In the genomic region with DNA sequence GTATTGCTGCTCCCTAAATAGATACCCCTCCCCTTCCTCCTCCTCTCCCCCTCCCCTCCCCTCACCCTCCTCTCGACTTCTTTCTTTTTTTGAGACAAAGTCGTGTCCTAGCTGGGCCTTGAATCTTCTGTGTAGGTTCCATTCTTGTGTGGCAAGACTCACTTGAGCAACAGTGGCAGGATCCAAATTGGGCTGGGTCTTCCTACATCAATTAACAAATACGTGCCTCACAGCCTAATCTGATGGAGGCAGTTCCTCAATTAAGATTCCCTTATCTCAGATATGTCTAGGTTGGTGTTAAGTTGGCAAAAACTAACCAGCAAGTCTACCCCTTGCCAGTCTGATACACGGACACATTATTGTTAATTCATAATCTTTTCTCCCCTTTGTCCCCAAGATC, we compare ENCODE assay signal across 25 mouse cellular contexts.
"Had no signal": no experiment of that assay in that cellular context is flagged by ENCODE, and none has a peak within 500 bp of the region (broad histone marks: within the 10 kb centered on the region; RNA-seq: fewer than 3 reads in every experiment).

No protein-coding gene starts in this region.

- H3K9me3 ChIP-seq: heart, embryonic 10.5 days; heart, embryonic 12.5 days; hindbrain, embryonic 10.5 days; hindbrain, embryonic 12.5 days; intestine, embryonic 15.5 days; limb, embryonic 10.5 days; limb, embryonic 12.5 days; liver, embryonic 13.5 days had no signal

- ATAC-seq: hindbrain, embryonic 16.5 days; inflammation-experienced regulatory T-cells, adult 6 months; intestine, embryonic 15.5 days; intestine, postnatal 0 days had no signal

- H3K4me3 ChIP-seq: heart, adult 2 months; heart, embryonic 10.5 days; heart, embryonic 12.5 days; hindbrain, embryonic 10.5 days; hindbrain, embryonic 12.5 days; intestine, embryonic 15.5 days; layer of hippocampus, adult 2 months; left cerebral cortex, adult 2 months; limb, embryonic 10.5 days; limb, embryonic 12.5 days; liver, embryonic 13.5 days had no signal

- H3K27me3 ChIP-seq: heart, embryonic 12.5 days; hindbrain, embryonic 12.5 days; intestine, embryonic 15.5 days; limb, embryonic 12.5 days; liver, embryonic 13.5 days had no signal

- DNase-seq: gastrocnemius, postnatal 14 days; gastrocnemius, postnatal 36 days; heart, adult 2 months; heart, postnatal 10 days; heart, postnatal 4 days; kidney, adult 18-20 months; kidney, adult 8-10 months; kidney, postnatal 10 days; kidney, postnatal 25 days; kidney, postnatal 4 days; liver; liver, embryonic 13.5 days had no signal

- H3K9ac ChIP-seq: heart, embryonic 12.5 days; hindbrain, embryonic 12.5 days; hindbrain, embryonic 14.5 days; intestine, embryonic 15.5 days; limb, embryonic 12.5 days; liver, embryonic 13.5 days had no signal

- H3K36me3 ChIP-seq: heart, embryonic 10.5 days; heart, embryonic 12.5 days; intestine, embryonic 15.5 days had no signal

- H3K4me1 ChIP-seq: heart, embryonic 10.5 days; heart, embryonic 12.5 days; hindbrain, embryonic 10.5 days; hindbrain, embryonic 12.5 days; intestine, embryonic 15.5 days; limb, embryonic 10.5 days; limb, embryonic 12.5 days had no signal

- H3K27ac ChIP-seq: heart, adult 2 months; heart, embryonic 10.5 days; hindbrain, embryonic 10.5 days; hindbrain, embryonic 12.5 days; hindbrain, embryonic 14.5 days; intestine, embryonic 15.5 days; layer of hippocampus, adult 2 months; left cerebral cortex, adult 2 months; limb, embryonic 10.5 days; limb, embryonic 12.5 days; liver, embryonic 13.5 days had no signal
